Mouse (Mus musculus) frontal cortex, adult (tissue): ENCODE measurements around the gene Irgc1.
"Not testable (repeated sequence)": the region's sequence is repeated elsewhere in the genome, so short reads cannot be mapped to it uniquely, and the experiment has no call there.

ENCODE experiments used
- ATAC-seq: cut with Nextera tagmentation; 2 replicates; pipeline ENCODE4 v1.9.2; 2017; ENCODE audit warnings: mild to moderate bottlenecking, moderate library complexity, mixed read lengths; ENCODE audit not compliant: low TSS enrichment

The Irgc1 gene

GRCm38 (mm10) chr7:24451855-24452311 lies at the start of gene Irgc1:
Irgc1 (minus strand) TSS chr7:24452297.
- peak; percentile 51; the same call in 1 of the 2 replicates for ATAC-seq

- ATAC-seq, result no peak
Measured at GRCm38 (mm10) chr7:24501492-24501891, 49.4 kb upstream of the Irgc1 start.

GRCm38 (mm10) chr7:24500929-24501328 lies 48.8 kb upstream of the Irgc1 start:
- ATAC-seq, result no peak

DNA sequence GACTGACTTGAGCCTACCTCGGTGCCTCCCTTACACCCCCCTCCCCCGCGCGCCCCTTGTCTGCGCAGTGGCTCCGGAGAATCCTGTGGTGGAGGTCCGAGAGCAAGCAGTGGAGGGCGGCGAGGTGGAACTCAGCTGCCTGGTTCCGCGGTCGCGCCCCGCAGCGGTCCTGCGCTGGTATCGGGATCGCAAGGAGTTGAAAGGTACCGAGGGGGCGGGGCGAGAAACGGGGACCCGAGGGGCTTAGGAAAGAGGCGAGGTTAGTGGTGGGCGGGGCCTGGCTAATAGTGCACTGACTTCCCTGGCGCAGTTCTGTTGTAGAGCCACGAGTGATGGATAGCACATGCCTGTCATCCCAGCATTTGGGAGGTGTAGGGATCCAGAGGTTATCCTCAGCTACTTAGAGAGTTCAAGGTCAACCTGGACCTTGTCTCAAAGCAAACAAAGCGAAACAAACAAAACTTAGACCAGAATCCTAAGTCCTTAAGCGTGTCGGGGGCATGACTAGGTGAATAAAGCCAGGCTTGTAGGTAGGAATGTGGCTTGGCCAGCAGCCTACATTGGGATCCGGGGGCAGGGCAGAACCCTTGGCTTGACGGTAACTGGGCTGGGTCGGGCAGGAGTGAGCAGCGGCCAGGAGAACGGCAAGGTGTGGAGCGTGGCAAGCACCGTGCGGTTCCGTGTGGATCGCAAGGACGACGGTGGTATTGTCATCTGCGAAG lies 47.9 kb upstream of the Irgc1 start:
- no peak for ATAC-seq

GRCm38 (mm10) chr7:24488303-24488702 lies 36.2 kb upstream of the Irgc1 start:
- no peak for ATAC-seq

DNA sequence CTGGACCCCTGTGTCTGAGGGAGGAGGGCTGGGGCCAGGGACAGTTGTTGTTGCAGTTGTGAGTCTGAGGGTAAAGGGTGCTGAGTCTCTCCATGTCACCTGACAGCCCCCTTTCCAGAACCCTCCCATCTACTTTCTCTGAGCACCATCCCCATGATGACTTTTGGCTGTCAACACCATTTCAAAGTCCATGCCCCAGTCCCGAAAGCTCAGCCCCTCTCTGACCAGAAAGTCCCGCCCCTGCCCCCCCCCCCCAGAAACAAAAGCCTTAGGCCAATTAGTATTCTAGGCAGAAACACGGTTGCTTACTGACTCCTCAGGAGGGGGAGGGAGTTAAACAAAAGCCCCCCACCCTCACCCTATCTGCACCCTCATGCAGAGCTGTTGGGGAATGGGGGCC lies 35.3 kb upstream of the Irgc1 start:
- ATAC-seq, result no peak

- ATAC-seq, result no peak
Measured at GRCm38 (mm10) chr7:24486654-24487130, 34.6 kb upstream of the Irgc1 start.

- no peak for ATAC-seq
Measured at GRCm38 (mm10) chr7:24485481-24485880, 33.4 kb upstream of the Irgc1 start.

DNA sequence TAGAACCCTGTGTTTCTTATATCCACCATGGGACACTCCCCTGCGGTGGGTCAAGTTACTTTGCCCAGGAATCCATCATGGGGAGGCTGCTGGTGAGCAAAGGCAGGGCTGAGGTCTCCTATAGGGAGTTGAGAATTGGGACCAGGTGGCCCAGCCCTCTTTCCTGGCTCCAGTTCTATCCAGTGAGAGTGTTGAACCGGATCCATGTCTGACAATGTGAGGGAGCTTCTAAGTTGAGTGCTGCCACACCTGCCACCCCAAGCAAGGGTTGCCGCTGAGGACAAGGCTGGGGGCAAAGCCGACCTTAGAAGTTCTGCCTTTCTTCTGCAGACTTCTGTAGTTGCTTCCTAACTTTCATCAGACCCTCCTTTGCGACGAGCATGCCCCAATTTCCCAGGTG lies 31.2 kb upstream of the Irgc1 start:
- not testable (repeated sequence) for ATAC-seq

DNA sequence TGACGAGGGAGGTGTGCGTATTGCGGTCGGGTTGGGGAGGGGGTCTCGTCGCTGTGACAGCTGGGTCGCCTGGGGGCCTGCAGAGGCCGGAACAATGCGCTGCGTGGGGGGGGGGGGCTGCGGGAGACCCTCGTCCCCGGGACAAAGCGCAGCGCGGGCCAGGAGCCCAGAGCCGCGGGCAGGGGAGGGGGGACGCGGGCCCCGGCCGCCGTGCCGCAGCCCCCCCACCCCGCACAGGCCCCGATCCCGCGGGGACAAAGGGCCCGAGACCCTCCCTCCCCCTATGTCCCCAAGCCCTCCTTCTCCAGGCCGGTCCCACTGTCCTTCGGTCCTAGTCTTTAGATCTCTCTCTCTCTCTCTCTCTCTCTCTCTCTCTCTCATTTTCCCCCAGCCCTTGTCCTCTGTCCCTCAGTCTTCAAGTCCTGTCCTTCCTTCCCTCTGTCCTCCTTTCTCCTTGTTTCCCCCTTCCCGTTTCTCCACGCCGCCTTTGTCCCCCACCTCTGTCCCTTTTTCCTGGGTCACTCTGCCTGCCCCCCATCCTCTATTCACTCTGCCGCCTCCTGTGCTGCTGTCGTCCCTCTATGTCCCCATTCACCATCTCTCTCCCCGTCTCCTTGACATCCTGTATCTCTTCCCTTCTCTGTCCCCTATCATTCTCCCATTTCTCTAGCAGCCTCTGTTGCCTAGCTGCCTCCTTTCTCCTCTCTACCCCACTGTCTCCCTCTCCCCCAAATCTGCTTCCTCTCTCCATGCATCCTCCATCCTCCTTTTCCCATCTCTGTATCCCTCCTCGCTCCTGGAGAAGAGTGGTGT lies 30.3 kb upstream of the Irgc1 start:
- no peak for ATAC-seq

DNA sequence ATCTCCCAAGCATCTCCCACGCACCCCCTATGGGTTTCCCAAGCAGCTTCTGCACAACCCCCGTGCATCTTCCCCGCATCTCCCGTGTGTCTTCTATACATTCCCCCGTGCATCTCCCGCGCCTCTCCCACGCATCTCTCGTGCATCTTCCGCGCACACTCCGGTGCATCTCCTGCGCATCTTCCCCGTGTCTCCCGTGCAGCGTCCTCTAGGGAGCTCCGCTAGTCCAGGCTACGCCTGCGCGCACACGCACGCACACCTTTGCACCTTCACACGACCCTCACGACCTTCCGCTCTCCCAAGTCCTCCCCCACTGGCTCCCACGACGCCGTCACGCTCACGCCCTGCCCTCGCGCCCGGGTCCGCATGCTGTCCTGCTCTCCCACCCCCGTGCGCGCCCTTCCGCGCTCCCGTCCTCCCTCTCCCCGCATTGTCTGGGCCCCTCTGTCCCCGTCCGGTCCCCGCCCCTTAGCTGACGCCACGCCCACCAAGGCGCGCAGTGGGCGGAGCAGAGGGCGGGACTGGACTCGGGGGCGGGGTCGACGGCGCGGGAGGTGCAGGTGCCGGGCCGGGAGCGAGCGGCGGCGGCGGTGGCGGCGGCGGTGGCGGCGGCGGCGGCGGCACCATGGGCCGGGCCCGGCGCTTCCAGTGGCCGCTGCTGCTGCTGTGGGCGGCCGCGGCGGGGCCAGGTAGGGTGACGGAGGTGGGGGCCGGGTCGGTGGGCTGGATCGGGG lies 29.5 kb upstream of the Irgc1 start, which contains the start of gene Cadm4:
Gene Cadm4 (plus strand): TSS at position 550 of the 734 bp plus-strand sequence.
- peak; percentile 45 for ATAC-seq

DNA sequence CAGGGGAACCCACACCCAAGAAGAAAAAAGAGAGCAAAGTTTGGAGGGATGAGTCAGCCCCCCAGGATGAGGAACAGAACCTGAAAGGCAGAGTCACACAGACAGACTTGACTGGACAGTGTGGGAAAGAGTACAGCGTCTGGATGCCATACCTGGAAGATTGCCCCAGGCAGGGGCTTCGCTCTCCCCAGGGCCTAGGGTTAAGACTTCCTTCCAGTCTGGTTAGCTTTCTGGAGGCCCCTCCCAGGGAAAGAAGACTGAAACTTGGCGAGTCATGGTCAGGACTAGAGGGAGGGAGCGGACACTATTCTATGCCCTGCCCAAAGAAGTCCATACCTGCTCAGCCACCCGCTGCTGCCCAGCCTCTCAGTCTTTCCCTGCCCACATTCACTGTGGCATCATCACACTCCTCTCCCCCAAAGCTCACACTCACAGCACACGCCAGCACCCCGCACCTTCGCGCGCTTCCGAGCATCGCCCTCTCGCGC lies 28.9 kb upstream of the Irgc1 start:
- peak; percentile 43 for ATAC-seq

- no peak for ATAC-seq
Measured at GRCm38 (mm10) chr7:24480121-24480941, 28.2 kb upstream of the Irgc1 start.

DNA sequence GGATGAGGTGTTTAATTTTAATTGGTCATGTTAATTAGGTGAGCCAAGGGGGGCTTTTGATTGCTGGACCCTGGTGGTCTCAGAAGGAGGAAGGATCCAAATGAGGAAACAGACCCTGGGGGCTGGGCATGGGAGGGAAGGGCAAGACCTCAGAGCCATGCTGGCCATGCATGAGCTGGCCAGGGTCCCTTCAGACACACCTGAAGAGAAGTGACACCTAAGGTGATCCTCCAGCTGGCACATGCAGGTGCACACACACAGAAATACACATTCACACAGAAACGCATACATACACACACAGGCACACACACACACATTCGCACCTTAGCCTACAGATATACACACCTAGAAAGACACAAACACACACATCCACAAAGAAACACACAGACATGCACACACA lies 27.6 kb upstream of the Irgc1 start:
- no peak for ATAC-seq

DNA sequence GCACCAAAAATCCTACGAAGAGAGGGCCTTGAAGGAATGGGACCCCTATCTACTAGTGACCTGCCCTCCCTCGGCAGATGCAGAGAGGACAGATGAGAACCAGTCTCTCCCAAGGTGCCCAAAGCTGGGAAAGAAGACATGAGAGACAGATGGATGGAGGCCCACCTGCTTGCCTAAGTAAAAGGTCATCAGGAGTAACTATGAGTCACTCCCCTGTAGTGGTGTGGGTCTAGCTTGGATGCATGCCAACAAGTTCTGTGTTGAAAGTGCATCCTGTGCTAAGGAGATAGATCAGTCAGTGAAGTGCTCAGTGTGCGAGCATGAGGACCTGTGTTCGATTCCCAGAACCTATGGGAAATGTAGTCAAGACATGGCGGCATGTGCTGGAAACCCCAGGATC lies 26.8 kb upstream of the Irgc1 start:
- no peak for ATAC-seq

GRCm38 (mm10) chr7:24476856-24477255 lies 24.8 kb upstream of the Irgc1 start:
- ATAC-seq, result peak; percentile 18

DNA sequence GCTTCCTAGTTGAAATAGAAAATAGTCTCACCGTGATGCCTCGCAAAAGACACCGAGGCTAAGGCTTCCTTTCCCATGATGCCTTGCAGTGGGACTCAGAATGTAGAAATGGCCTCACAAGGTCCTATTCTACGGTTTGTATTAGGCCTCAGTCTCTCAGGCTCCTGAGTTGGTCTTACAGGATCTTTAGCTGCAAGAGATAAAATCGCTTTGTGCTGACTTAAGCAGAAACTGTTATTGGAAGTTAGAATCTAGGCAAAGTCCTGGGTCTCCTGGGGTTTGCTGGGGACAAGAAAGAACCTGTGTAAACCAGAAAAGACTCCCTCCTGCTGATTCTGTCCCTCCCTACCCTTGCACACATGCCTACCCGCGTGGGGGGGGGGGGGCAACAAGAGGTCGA lies 24.2 kb upstream of the Irgc1 start:
- no peak for ATAC-seq

DNA sequence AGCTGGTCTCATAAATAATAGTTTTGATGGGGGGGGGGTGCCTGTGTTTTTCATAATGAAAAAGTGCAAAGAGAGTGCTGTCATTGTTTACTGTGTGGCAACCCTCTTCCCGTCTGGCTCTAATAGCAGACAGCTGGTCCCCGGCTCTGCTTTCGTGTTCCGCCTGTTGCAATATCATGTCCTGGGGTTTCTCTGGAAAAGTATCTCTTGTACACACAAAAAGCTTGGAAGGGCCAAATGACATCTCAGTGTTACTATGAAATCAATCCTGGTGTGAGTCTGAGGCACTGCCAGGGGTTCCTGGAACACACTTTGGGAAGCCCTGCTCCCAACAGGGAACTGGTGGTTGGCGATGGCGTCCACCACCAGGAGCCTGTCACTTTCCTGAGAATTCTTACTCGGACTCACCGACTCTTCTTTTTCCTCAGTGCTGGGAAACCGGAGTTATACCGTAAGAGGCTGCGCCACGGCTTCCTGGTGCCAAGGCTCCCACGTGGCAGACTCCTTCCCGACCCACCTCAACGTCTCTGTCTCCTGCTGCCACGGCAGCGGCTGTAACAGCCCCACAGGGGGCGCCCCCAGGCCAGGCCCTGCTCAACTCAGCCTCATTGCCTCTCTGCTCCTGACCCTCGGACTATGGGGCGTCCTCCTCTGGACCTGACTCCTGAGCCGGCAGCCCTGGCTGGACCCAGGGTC lies 22.9 kb upstream of the Irgc1 start:
- ATAC-seq, result no peak

DNA sequence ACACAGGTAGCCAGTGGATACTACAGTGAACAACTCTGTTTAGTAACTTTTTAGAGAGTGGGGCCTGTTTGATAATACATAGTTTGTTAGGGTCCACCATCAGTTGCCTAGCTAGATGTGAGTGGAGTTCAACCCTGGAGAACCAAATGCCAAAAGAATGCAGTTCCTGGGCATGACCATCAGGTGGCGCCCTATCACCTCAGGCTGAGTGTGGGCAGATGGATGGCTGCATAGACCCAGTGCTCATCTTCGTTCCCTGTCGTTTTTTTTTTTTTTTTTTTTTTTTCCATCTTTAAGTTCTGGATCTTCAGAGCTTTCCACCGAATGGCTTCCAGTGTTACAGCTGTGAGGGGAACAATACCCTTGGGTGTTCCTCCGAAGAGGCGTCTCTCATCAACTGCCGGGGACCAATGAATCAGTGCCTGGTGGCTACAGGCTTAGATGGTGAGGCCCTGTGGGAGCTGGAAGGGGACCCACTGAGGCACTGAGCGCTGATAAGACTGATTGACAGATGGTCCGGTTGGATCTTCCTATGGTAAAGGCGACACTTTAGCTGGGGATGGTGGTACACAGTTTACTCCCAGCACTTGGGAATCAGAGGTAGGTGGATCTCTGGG lies 21.9 kb upstream of the Irgc1 start:
- ATAC-seq, result peak; percentile 46

DNA sequence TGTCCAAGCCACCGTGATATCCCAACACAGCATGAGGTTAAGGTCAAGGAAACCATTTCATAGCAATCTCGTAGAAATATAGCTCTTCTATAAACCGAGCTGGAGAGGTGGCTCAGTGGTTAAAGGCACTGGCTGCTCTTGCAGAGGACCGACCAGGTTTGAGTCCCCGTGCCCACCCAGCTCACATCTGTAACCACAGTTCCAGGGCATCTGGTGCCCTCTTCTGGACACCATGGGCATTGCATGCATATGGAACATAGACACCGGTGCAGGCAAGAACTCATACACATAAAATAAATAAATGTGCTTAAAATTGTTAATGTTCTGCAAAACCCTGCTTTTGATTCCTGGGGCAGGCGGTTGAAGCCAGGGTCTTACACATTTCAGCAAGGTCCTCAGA lies 20.8 kb upstream of the Irgc1 start:
- no peak for ATAC-seq
